Mouse (Mus musculus): ENCODE data around the gene Rps8.

DNA sequence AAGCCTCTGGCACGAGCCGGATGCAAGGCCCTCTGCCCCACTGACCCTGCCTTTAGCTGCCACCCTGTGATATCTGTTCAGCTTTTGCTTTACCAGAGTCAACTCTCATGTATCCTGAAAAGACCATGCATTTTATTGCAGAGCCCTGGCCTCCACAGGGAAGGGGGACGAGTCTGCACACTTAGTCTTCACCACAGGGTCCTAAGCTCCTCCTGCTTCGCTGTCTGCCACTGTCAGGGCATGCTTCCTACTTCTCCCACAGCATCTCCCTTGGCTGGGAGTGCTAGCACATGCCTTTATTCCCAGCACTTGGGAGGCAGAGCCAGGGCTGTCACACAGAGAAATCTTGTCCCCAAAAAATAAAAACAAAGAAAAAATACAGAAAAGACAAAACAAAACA, 5.1 kb upstream of the Rps8 start:
- no peak for TF ChIP-seq CTCF (IDR thresholded peaks at IDR 0.05; ENCODE audit: control insufficient read depth, insufficient read depth, insufficient read length)
- TF ChIP-seq USF1 (IDR thresholded peaks at IDR 0.05; ENCODE audit: low read depth), result no peak
- TF ChIP-seq MAX (IDR thresholded peaks at IDR 0.05), result no peak
- no peak for TF ChIP-seq MYOG (IDR thresholded peaks at IDR 0.05; ENCODE audit: control insufficient read depth, extremely low read depth, insufficient read length)
- TF ChIP-seq CEBPB (IDR thresholded peaks at IDR 0.05; ENCODE audit: low read depth), result no peak

Data from C2C12 (cell line).